Mouse (Mus musculus): Measurements from ENCODE around the gene Pola2.

The Pola2 gene

DNA sequence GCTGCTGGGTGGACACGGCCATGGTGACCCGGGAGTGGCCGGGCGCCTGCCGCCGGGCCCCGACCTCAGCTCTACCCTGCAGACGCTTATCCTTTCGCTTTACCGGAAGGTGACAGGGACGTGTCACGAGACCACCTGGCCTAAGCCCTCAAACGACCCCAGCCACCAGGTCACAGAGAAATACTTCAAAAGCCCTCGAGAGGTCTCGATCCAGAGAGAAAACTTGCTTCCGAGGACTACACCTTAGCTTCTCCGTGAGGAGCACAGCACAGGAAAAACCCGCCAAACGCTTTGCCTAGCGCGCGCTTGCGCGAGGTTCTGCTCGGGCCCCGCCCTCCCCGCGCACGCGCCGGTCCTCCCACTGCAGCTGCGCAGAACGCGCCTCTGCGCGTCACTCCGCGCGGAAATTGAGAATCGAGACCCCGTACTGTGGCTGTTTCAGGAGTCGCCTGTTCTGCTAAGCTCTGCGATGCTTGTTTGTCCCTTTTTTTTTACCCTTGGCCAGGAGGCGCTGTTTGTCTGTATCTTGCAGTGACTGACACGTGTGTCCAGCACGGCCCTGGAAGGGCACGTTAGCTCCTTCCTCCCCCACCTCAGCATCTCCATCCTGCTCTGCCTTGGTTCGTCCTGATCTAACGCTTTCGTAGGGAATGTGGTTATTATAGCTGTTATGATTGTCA lies at the start of gene Pola2:
Gene Pola2, minus strand, starts transcription at position 320 of the 680 bp plus-strand sequence.
- peak; percentile 69 to 72 for DNase-seq (ENCODE audit: low spot score in 2 of 2)

DNA sequence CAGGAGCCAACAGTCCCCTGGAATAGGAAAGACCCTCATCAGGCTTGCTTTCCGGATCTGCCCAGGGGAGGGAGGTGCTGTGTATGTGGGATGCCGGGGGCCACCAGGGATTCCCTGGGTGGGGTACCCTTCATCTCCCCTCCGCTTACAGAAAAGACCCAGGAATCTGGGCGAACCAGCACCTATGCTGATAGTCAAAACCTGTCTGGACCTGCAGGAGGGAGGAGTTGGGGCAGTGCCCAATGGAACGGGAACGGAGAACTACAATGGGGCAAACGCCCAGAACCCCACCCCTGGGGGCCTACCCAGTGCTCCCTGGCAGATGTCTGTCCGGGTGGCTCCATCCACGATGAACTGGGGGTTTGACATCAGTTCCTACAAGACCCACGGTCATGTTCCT lies 49.7 kb upstream of the Pola2 start:
- no peak for DNase-seq (ENCODE audit: low spot score in 2 of 2)

DNA sequence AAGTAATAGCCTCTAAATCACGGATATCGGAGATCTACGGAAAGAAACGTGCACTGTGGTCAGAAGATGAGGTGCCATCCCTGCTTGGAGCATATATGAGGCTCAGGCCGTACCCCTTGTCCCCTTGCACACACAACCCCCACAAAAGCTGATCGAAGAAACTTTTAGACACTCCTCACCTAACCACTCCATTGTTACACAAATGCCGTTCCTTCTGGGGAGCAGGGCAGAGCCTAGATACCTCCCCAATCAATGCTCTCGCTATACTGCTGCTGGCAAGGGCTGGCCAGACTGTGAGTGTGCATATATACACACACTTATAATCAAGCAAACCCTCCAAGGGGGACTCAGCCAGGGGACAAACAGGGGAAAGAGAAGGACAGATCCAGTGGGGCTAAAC lies 45.1 kb upstream of the Pola2 start:
- DNase-seq (ENCODE audit: low spot score in 2 of 2), result no peak

DNA sequence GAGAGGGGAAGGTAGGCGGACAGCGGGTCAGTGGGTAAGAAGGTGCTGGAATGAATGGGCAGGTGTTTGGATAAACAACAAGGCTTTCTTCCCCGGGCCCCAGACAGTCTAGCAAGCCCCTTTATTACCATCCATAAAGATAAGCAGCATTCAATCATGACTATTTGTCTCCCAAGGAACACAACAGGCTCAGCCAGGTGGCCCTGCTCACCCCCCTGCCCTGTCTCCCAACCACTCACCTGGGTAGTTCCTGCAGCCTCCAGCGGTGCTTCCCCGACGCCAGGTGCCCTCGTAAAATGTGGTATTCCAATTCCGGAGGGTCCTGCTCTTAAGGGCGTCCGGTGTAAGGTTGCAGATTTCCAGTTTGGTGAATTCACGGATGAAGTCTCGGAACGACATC lies 43.0 kb upstream of the Pola2 start:
- no peak for DNase-seq (ENCODE audit: low spot score in 2 of 2)

DNA sequence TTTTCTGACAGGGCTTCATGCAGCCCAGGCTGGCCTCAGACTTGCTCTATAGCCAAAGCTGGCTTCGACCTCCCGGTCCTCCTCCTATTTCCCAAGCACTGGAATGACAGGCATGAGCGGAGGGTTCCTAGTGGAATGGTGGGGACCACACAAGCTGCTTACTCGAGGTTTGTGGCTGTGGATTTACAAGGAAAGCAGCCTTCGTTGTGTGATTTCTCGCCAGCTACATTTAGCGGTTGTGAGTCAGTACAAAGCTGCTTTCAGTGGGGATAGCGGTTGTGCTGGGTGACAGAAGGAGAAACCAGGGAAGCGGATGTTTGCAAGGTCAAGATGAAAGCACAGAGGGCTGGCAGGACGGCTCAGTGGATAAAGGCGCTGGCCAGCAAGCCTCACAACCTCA lies 41.5 kb upstream of the Pola2 start:
- no peak for DNase-seq (ENCODE audit: low spot score in 2 of 2)

DNA sequence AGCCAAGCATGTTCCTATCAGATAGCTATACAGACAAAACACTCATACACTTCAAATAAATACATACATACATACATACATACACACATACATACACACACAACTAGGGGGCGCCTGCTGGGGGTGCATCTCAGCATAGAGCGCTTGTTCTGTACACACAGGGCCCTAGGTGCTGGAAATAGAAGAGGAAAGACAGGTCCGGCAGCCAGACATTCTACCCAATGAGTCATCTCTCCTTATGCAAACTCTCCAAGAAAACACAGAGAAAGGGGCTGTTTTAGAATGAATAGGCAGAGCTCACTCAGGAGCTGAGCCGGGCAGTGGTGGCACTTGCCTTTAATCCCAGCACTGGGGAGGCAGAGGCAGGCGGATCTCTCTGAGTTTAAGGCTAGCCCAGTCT lies 36.0 kb upstream of the Pola2 start:
- no peak for DNase-seq (ENCODE audit: low spot score in 2 of 2)

DNA sequence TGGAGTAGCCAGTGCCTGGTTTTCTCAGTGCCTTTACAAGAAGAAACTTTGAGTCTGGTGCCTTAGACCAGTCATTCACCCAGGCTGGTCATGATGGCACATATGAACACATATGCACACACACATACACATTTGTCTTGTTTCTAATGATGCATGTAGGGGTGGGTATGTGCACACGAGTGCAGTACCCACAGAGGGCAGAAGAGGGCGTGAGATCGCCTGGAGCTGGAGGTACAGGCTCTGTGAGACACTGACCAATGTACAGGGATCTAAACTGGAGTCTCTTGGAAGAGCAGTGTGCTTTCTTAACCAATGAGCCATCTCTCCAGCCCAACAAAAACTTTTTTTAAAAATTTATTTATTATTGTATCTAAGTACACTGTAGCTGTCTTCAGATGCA lies 34.2 kb upstream of the Pola2 start:
- no peak for DNase-seq (ENCODE audit: low spot score in 2 of 2)

DNA sequence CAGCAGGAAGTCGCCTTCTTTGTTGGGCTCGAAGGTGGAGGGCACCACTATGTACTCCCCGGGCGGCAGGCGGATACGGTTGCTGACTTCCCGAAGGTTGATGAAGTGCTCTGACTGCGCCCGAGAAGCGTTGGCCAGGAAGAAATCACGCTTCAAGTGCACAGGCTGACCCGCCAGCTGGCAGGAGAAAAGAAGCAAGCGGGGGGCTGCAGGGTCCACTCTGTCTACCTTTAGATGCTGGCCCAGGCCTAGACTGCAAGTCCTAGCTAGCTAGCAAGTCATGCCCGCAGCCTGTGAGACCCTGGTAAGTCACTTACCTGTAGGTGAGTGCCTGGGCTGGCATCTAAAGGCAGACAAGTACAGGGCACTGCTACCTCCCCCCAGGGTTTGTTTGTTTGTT lies 30.7 kb upstream of the Pola2 start:
- no peak for DNase-seq (ENCODE audit: low spot score in 2 of 2)

DNA sequence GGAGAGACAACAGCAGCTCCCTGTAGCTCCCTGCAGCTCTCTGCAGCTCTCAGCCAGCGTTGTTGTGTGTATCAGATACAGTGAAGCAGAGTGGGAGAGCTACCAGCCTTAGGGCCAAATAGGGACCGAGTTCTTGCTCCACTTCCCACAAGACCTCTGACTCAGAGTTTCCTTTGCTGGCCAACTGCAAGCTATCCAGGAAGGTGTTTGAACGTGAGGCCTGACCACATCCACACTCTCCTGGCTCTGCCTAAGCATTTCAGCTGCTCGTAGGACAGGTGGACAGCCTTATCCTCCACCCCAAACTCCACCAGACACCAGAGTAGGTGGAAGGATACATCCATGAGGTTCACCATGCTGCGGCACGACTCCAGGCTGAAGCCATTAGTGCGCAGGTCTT lies 28.0 kb upstream of the Pola2 start:
- no peak for DNase-seq (ENCODE audit: low spot score in 2 of 2)

DNA sequence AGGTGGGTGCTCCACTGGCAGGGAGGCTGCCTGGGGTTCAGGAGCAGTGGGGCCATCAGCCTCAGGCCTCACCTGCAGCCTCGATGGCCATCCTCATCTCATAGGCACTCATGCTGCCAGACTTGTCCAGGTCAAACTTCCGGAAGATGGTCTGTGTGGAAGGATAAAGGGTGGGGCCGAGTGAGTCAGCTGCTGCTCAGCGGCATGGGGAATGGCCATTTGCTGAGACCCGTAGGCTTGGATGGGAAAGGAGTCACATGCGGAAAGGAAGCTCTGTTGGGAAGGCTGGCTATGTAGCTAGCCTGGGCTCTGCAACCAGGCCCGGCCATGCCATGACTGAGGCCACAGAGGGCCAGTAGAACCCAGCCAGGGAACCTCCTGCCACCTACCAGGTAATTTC lies 27.5 kb upstream of the Pola2 start:
- no peak for DNase-seq (ENCODE audit: low spot score in 2 of 2)

DNA sequence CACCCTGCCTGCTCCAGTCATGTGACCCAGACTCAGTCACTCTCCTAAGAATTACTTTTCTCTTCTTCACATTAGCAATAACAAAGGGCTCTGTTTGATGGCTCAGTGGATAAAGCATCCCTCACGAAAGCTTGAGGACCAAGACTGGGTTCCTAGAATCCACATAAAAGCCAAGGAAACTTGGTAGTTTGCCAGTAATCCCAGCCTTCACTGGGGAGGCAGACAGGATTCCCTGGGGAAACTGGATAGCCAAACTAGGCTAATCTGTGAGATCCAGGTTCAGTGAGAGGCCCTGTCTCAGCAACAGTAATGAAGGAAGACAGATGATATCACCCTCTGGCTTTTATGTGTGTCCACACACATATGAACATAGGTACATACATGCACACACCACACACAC lies 26.9 kb upstream of the Pola2 start:
- DNase-seq (ENCODE audit: low spot score in 2 of 2), result no peak

DNA sequence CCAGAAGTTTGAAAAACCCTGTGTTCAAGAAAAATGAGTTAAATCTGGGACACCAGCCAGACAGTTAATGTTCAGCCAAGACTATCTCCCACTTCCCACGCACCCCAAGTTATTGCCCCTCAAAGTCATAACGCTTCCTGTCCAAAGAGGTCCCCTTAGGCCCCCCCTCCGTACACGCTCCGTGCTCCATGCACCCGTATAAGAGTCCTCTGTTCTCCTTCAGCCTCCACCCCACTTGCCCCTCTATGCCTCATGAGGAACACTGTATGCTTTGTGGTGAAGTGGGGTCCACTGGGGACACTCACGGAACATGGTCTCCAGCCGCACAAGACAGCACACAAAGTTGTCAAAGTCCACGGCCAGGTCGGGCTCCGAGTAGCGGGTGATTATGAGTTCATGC lies 26.0 kb upstream of the Pola2 start:
- DNase-seq (ENCODE audit: low spot score in 2 of 2), result no peak

DNA sequence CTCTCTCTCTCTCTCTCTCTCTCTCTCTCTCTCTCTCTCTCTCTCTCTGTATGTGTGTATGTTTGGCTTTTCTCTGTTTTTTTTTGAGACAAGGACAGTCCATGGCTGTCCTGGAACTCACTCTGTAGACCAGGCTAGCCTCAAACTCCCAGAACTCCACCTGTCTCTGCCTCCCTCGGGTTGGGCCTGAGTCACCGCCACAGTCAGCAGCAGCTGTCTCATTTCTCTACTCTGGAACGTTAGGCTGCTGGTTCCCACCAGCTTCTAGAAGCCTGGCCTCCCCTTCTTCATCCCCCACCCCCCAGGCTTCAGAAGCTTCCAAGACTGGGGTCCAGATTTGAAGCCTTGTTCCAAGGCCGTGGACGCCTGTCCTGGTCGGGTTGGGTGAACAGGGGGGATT lies 25.6 kb upstream of the Pola2 start:
- no peak for DNase-seq (ENCODE audit: low spot score in 2 of 2)

DNA sequence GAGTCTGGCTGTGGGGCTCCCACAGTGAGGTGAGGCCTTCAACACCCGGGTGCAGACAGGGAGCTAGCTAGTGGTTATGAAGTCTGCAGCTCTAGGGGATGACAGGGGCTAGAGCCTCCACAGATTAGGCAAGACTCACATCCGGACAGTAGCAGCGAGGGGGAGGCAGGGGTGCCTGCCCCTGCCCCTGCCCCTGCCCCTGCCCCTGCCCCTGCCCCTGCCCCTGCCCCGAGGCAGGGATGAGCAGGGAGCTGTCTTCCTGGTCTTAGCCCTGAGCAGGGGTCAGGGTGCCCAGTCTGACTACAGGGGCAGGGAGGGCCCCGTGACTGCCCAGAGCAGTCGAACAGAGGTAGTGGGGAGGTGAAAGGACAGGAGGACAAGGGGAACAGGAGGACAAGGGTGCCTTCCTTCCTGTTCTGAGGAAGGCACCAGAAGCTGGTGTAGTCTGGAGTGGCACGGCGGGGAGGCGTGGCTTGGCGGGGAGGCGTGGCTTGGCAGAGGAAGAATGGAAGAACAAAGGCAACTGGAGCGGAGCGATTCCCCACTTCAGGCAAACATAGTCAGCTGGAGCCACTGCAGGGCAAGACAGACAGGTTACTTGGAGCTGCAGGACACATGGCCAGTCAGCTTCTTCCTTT lies 24.9 kb upstream of the Pola2 start:
- no peak for DNase-seq (ENCODE audit: low spot score in 2 of 2)

DNA sequence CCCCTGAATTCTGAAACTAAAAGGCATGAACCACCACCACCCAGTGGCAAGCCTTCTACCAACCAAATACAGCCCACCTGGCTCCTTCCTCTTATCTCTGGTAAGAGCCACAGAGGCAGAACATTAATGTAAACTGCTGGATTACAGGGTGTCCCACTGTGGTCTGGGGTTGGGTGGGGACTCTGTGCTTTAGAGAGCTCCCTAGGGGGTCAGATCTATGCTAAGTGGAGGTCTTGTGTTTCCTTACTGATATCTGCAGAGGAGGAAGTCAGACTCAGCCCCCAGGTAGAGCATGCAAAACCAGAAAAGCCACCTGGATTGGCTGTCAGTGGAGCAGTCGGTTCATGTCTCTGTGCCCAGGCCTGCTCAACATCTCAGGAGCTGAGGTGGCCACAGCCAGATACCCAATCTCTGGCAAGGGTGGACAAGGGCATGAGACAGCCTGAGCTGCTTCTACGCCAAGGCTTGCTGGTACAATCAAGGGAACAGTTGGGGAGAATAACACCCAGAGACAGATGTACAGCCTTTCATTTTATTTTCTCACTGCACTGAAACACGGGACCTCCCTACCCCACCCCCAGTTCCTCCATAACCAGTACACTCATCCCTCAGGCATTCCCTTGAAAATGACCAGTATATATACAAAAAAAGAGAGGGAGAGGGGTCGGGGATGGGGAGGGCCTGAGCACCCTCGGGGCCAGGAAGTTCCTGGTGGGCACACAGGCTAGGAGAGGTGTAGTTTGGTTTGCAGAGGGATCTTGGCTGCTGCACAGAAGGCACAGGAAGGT lies 24.2 kb upstream of the Pola2 start:
- DNase-seq (ENCODE audit: low spot score in 2 of 2), result no peak

DNA sequence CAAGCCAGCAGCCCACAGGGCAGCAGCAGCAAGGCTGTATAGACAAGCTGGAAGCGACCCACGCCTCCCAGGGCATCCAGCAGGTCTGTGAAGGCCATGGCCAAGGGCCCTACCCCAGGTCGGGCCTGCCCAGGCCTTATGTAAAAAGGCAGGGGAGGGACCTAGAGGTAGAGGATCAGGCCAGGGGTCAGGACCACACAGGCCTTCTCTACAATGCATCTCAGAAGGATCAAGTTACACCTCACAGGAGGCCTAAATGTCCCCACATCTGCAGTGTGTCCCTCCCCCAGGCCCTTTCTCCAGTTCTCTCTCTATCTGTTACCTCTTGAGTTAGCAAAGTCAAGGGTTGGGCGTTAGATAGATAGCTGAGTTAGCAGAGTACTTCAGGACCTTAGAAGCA lies 22.0 kb upstream of the Pola2 start, which contains the start of gene Slc22a20:
Gene Slc22a20, minus strand, starts transcription at position 101 of the 400 bp plus-strand sequence.
- no peak for DNase-seq (ENCODE audit: low spot score in 2 of 2)

DNA sequence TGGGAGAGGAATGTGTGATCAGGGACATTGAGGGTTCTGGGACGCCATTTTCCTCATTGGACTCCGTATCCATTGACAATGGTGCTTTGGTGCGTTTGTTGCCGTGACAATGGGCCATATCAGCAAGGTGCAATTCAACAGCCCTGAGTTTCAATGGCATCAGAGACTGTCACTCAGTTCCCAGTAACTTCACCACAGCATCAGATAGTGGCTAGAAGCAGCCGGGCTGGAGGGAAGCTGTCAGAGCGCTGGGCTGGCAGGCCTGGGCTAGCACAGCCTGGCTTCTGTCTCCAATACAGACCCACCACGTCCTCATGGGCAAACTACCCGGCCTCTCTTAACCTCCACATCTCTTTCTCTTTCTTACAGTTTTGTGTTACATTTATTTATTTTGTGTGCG lies 16.5 kb upstream of the Pola2 start:
- DNase-seq (ENCODE audit: low spot score in 2 of 2), result no peak

DNA sequence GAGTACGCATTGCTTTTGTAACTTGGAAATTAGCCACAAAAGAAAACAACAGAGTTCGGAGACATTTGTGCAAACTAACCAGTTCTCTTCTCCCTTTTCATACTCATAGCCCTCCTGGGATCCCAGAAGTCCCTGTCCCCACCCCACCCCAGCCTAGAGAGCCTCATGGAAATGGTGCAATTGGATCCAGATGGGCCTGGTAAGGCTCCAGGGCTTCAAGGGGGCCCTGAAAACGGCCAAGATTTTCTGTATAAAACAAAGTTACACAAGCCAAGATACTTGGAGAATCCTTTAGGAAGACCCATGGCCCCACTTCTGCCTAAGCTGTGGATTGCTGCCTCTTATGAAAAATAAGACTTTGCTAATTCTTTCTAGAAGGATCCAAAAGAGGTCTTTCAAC lies 13.7 kb upstream of the Pola2 start:
- DNase-seq (ENCODE audit: low spot score in 2 of 2), result no peak

DNA sequence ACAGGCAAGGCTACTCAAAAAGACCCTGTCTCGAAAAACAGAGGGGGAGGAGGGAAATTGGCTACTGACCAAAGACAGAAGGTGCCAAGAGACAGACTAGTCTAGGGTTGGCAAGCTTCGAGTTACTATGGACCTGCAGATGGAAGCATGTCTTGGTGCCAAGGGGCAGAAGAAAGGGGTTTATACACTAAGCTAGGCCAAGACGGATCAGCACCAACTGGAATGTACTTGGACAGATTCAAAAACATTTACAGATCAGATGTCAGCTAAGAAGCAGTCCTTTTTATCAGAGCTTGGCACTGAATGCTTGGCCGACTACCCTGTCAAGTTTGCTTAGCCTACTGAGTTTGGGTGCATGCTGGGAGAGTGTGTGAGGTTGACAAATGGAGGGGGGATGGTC lies 11.7 kb upstream of the Pola2 start:
- no peak for DNase-seq (ENCODE audit: low spot score in 2 of 2)

DNA sequence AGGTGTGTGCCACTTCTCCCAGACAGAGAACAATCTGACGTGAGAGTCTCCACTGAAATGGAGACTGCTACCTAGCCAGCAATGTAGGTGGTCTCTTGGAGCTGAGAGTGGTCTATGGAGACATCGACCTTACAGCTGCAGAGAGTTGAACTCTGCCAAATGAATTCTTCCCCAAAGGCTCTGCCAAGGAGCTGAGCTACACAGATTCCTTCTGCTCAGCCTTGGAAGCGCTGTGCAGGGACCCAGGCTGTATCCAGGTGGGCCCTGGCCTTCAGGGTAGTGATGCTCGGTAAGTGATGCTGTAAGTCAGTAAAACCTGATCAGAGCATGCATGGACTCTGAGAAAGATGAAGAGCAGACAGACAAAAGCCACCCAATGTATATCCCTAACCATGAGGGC lies 11.1 kb upstream of the Pola2 start:
- no peak for DNase-seq (ENCODE audit: low spot score in 2 of 2)

DNA sequence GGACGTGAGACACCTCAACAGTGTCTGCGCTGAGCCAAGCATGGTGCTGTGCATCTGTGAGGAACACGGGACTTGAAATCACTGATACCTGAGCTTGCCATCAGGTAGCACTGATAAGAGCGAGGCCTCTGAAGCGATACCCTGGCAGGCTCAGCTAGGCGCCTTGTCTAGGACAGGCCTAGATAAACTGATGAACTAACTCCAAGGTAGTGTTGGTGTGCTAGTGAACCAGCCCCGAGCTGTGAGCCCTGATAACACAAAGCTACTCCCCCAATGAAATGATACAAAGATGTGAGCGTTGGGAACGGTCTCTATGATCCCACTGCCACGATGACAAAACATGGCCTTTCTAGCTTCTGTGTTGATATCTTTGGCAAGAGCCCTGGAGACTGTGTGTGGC lies 3.7 kb upstream of the Pola2 start:
- DNase-seq (ENCODE audit: low spot score in 2 of 2), result no peak

DNA sequence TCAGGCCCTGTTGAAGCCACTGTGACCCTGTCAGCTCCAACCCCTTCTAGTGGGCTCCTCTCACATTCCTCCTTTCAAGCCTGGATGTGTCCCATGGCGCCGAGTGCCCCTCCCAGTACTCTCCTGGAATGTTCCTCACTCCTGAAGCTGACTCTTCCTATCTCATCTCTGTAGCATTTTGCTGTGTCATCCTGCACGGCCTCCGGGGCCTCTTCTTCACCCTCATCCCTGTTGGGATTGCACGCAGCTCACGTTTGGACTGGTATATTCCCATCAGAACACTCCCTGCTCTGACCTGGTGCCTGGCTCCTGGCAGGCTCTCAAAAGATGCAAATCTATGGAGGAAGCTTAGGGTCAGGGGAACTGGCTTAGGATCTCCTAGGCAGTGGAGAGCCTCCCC lies 2.8 kb upstream of the Pola2 start:
- DNase-seq (ENCODE audit: low spot score in 2 of 2), result no peak

DNA sequence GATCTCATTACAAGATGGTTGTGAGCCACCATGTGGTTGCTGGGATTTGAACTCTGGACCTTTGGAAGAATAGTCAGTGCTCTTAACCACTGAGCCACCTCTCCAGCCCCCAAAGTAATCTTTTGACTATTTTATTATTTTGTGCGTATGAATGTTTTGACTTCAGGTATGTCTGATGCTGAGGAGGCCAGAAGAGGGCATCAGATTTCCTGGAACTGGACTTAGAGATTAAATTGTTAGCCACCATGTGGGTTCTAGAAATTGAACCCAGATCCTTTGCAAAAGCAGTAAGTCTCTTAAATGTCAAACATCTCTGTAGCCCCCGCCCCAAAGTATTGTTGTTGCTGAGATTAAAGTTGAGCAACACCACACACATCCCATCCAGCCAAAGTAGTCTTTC lies 1.9 kb upstream of the Pola2 start:
- no peak for DNase-seq (ENCODE audit: low spot score in 2 of 2)
